Mouse (Mus musculus) cerebellum, adult 8-10 months (tissue): Measurements from ENCODE around the gene Lepr.

ENCODE experiments used
- DNase-seq: peaks from one replicate; pipeline ENCODE4 v3.0.0; 2022

Gene Lepr

DNA sequence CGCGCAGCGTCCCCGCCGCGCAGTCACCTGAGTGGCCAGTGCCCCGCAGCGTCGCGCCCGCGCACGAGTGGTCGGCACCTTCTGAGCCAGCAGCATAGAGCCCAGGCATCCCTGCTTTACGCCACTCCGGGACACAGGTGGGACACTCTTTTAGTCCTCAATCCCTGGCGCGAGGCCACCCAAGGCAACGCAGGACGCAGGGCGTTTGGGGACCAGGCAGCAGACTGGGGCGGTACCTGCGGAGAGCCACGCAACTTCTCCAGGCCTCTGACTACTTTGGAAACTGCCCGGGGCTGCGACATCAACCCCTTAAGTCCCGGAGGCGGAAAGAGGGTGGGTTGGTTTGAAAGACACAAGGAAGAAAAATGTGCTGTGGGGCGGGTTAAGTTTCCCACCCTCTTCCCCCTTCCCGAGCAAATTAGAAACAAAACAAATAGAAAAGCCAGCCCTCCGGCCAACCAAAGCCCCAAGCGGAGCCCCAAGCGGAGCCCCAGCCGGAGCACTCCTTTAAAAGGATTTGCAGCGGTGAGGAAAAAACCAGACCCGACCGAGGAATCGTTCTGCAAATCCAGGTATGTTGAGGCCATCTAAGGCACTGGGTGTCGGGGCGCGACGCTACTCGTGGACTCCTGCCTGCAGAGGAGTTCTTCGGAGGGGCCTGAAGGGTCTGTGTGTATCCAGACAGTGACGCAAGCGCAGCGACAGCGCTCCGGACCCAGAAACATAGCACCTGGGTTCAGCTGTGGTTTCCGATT, at the start of gene Lepr:
Lepr (plus strand) TSS at position 38 of the 755 bp plus-strand sequence.
- no peak for DNase-seq

DNA sequence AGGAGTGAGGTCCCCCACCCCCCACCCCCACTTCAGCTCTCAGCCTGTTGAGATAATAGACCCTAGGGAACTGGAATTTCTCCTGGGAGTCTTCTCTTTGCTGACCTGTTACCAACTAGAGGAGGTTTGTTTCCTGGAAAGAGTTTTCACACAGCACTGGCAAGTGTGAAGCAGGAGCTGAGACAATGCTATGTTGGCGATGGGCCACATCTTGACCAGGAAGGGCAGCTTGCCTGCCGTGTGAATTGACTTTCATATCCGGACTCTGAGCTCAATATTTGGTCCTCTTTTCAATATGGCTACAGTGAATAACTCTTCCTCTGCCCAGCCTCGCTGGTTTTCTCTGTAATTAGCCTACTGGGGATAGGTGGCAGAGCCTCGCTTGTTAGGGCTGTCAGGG, 48.0 kb upstream of the Lepr start:
- DNase-seq: no peak

DNA sequence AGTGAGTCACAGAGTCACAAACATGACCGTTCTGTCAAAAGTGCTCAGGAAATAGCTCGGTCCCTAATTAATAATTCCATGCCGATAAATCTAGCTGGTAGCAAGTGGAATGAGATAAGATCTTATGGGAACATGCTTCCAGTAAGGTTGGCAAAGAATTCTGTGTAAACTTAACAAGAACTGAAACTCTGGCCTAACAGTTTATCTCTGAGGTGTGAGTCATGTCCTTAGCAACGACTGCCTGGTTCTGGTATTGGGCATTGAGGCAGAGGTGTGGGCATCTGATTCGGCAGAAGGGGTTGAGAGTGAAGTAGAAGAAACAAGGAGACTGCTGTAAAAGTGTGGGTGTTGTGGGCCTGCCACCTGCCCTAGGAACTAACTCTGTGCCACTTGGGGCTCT, 47.4 kb upstream of the Lepr start:
- no peak for DNase-seq

DNA sequence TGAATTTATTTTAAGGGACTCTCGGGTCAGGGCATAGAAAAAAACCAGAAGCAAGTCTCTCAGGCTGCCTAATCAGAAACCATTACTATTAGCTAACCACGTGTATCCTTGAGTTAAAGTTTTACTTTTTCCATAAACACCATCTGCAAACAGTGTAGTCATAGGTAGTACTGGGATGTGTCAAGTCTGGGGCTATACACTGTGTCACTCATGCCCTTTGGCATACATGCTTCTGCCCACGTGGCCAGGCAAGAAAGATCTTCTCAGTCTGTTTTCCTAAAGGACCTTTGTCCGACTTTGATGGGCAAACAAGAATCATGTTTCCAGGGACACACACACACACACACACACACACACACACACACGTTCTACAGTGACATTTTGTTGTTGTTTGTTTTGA, 42.4 kb upstream of the Lepr start:
- no peak for DNase-seq

DNA sequence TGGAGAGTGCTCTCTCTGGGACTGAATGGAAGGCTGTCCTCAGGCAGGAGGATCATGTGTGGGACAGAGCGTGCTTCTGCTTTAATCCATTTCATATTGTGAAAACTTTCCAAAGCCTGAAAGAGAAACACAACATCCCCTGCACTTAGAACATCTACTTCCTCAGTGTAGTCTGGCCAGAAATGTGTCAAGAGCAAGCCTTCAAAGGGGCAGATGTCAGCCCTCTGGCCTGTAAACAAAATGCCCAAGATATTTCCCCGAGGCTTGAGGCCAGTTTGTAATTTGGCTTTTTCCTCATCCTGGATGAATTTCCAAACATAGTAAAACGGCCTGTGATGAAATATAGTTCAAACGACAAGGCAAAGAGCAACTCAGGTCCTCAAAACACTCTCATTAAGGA, 41.5 kb upstream of the Lepr start:
- no peak for DNase-seq

DNA sequence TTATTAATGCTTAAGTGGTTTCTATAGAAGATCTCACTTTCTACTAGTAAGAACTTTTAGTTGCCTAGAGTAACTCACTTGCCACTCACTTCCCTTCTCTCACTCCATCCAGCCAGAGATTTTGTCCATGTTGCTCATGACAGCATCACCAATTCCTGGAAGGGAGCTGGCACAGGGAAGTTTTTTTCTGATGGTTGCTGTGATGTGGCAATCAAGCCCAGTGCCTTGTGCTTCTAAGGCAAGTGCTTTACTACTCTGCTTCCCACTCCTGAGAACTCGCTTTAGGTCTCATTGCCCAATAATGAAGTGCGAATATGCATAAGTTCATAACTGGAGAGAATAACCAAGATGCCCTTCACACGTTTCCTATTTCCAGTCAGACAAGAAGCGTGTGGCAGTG, 34.6 kb upstream of the Lepr start:
- no peak for DNase-seq

DNA sequence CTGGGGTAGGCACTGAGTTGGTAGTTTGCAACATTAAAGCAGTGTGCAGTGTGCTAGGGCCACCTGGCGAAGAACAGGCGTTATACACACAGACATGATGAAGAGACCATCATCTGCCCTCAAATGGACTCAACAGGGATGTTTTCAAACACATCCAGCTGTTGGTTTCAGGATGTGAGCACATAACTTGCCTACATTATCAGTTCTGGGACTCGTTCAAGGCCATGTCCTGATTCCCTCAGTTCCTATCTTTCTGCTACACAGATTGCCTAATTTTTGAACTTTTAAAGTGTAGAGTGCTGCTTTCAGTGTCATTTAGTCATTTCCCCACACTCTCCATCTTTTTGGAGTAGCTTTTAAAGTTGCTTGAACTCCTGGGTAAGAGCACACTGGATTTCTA, 34.1 kb upstream of the Lepr start:
- DNase-seq: no peak

DNA sequence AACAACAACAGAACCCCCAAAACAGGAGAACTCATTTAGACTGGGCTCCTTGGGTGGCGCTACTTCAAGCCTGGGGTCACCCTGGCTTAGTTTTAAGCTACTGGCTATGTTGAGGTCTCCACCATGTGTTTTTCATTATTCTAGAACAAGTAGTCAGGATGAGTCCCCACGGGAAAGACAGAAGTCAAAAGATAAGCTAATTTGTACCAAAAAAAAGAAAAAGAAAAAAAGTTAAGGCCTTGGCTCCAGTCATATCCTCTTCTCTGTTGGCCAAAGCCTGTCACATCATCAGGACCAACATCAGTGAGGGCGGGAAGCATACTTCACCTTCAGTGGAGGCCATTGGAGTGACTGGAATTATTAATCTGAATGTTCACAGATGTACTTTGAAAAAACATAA, 32.4 kb upstream of the Lepr start:
- DNase-seq: no peak

DNA sequence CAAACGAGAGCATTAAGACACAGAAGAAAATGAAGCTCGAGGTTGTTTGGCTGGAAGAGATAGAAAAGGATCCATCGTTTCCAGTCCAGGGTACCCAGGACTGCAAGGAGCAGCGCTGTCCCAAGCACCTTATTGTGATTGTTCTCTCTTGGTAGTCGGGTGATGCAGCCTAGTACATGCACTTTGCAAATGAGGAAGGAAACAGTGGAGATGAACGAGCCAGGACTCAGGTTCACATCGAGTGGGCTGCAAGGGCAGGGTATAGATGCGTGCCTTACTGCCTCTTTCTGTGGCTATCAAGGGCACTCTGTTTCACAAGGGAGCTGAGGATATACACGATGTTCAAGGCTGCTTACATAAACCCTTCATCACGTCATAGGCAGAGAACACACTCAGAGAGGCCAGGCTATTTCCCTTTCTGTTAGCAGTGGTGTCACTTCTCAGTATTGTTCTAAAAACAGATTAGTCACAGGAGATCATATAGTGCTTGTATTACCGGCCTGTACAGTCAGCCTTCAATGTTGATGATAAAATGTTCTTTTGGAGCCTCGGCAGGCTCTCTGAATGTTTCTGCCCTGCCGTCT, 30.9 kb upstream of the Lepr start:
- DNase-seq: no peak

DNA sequence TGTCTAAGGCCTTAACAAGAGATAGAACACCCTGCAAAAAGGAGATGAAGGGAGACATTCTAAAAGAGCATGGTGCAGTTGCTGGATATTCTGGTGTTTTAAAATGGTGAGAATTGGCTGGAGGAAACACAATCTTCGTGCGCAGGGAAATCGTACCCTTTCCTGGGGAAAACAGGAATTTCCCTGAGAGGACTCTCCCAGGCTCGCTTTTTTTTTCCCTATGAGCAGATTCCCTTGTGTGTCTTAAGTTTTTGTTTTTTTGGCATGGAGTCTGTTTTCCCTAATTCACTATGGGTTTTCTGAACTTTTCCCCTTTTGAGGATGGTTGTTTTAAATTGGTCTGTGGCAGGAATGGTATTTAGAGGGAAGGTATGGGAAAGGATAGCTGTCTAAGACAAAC, 28.0 kb upstream of the Lepr start:
- DNase-seq: no peak

DNA sequence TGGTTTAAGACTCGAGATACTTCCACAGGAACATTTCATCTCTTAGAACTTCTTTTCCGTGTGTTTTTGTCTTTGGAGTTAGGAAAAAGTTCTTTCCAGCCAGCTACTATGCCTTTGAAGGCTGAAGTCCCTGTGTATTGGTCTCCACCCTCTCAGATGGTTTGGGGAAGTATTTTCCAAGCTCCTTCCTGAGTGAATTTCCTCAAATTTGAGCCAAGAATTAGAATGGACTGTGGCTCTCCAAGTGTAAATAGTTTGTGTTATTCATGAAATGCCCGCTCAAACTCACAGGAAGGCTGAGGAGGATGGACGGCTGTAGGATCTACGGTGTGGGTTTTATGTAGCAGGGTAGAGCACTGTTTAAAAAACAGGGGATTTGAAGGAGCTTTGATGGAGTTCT, 27.6 kb upstream of the Lepr start:
- no peak for DNase-seq

DNA sequence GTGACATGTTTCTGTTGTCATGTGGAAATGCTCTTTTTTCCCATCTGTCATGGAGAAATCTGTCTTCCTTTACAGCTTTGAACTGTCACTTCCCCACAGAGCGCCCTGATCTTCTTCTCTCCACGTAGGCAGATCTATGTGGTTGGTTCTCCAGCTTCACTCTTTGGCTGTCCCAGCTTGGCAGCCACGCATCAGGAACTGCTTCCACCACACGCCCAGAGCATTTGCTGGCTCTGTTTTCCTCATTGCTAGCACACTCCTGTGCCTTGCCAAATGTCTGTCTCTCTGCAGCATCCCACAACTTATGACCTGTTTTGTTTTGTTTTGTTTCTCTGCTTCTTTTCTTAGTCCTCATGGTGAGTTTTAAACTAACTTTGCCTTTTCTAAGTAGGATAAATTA, 24.3 kb upstream of the Lepr start:
- DNase-seq: no peak

DNA sequence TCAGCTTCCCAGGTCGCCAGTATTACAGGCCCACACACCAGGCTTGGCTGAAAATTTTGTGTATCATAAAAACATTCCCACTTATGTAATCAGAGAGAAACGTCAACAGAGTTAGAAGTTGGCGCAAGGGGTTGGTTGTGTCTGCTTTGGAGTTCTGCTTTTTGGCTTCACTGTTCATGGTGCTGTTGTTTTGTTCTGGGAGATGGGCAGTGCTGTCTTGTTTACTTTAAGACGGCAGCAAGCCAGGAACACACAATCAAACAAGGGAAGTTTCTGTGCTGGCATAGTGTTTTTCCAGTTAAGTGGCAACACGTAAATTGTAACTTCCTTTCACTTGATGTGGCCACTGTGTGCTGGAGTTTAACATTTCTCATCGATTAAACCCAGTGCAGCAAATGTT, 22.7 kb upstream of the Lepr start:
- no peak for DNase-seq

DNA sequence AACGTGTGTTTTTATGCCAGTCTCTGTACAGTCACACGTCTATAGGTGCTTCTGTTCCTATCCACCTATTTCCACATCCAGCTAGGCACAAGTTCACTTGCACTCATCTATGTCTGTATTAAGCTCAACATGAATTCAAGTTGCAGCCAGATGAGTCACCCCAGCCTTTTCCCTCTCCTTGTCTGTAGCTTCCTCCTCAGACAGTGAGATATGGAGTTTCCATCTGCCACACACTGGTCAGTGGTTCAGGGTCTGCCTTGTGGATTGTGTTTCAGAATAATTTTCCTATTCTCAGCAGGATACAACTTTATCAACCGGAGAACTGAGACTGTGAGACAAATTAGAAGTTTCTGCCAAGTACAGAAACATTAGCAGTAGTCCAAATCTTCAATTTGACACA, 20.0 kb upstream of the Lepr start:
- DNase-seq: no peak

DNA sequence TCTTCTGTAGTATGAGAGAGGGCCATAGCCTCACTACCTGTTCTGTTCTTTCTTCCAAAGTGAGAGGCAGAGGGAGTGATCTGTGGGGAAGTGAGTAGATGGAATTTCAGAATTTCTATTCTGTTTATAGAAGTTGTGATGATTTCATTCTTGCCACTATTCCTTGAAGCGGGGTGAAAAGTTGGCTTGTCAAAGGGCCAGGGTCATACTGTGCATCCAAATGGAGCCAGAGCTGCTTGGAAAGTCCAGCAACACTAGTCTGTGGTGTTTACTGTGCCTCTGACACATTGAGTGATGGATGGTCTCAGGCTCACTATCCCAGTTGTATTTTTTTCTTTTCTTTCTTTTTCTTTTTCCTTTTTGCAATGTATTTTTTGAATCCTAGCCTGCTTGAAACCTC, 17.8 kb upstream of the Lepr start:
- no peak for DNase-seq

DNA sequence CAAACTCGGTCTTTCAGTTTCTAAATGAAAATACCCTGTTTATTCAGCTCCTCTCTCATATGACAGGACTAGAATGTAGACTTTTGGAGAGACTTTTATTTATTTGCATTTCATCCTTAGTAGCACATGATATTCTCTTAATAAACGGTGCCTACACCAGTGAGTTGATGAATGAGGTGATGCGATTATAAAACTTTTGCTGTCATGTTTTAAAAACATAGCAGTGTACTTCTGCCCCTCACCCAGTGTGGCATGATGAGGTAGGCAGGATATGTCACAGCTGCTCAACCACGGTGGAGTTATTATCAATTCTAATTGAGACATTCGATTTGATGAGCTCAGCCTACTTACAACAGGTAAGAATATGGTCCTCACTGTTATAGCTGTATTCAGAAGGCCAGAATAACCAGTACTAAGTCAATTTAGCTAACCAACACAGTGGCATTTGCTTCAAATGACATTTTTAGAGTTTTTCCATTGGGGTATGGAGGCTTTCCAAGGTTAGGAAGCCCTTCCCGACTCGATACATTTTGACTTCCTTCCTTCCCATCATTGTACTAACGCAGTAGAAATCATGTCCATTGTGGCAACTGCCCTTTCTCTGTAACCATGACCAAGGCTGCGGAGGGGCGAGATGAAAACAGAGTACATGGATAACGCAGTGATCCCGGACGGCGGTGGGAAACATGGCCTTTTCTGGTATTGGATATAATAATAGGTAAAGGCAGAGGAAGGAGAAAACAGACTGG, 16.1 kb upstream of the Lepr start:
- no peak for DNase-seq

DNA sequence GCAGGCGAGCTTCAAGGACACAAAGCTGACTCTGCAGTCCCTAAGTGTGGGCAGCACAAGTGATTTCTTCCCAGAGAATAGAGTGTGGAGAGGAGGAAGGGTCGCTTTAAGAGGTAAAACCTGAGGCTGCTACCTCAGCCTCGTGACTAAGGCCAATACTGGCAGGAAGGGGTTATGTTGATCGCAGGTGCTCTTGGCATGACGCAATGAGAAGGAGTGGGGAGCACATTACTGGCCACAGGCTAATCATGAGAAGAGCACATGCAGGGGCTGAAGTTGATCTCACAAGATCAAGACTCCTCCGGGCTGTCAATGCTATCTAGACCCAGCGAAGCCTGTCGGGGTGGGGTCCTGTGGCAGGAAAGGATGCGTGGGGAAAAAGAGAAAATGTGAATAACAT, 11.9 kb upstream of the Lepr start:
- DNase-seq: no peak

DNA sequence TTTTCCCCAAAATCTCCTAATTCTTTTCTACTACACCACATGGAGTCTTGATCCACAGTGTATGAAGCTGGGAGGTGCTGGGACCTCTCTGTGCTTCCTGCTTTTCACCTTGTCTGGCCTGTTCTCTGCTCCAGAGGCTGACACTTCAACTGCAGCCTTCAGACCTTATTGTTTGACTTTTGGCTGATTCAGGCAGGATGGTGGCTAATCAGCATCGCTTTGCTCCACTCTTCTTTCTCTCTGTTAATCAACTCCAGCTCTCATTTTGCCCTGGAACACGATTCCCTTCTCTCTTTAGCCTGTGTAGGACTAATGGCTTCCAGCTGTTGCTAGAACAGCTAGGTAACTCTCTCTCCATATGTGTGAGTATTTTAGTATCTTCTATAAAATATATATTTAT, 10.0 kb upstream of the Lepr start:
- DNase-seq: no peak

DNA sequence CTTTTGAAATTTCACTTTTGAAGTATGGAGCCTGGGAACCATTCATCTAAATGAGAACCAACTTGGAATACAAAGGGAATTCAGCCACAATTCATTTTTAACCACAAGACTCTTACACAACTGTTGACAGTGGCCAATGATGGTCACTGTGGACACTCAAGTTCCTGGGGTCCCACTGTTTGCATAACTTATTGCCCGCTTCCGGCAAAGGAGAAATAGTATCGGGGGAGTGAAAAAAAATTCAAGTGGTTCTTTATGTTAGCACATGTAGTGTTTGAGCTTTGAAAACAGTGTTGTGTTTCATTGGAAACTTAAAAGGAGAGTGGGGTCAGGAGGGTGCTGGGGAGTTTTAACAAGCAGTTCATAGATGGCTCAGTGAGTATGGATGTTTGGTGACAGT, 9.3 kb upstream of the Lepr start:
- DNase-seq: no peak

DNA sequence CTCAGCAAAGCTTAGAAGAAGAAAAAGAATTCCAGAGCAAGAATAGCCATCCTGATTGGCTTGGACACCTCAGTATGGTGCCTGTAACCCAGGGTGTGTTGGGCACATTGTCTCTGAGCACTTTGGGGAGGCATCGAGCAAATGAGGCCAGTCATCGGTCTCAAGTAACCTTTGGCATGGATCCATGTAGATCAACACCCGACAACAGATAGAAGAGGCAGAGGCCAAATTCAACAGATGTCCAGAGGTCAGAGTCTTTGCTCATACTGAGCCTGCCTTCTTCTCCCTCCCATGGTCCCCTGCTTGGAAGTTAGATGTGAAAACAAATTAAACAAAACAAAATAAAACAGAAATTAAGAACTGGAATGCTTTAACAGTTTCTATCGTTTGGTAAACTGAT, 6.8 kb upstream of the Lepr start:
- no peak for DNase-seq

DNA sequence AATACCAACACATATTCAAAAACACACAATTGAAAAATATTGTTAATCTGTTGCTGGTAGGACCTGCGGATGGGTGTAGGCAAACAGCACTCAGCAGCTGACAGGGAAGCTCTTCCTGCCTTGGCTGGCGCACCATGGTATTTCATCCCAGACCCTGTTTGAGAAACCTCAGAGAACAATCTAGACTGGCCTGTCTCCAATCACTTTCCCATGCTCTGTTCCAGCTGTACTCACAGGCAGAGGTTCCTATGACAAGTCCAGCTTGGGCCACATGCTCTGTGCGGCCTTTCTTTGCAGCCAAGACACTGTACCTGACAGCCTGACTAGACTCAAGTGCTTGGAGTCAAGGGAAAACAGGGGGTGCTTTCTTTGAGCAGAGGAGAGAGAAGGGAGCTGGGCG, 6.1 kb upstream of the Lepr start:
- no peak for DNase-seq

DNA sequence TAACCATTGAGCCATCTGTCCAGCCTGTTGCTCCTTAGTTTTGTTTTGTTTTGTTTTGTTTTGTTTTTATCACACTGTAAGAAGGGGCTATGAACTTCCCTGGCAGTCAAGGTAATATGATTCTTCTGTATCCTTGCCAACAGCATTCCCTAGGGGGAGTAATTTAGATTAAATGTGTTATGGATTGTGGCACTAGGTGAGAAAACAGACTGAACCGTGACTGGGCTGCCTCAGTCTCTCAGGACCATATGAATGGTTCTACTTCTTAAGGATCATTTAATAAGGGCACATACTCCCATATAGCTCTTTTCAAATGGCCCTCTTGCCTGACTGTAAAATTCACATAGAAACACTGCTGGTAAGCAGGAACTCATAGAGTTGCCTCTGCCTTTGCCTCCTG, 4.6 kb upstream of the Lepr start:
- DNase-seq: no peak

DNA sequence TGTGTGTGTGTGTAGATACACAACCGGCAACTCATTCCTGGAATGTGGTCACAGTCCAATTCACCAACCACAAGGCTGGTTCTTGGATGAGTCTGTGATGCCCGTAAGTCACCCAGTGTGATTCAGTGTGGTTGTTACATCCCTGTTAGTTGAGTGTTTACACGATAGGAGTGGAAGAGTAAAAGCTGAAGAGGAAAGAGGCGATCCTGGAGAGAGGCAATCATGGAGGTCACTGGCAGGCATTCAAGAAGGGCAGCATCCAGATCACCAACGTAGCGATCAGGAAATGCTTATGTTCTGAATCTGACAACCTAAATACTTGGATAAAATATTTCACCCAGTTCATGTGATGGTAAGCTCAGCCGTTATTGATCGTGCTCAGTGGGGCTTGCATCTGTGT, 1.9 kb upstream of the Lepr start:
- no peak for DNase-seq

DNA sequence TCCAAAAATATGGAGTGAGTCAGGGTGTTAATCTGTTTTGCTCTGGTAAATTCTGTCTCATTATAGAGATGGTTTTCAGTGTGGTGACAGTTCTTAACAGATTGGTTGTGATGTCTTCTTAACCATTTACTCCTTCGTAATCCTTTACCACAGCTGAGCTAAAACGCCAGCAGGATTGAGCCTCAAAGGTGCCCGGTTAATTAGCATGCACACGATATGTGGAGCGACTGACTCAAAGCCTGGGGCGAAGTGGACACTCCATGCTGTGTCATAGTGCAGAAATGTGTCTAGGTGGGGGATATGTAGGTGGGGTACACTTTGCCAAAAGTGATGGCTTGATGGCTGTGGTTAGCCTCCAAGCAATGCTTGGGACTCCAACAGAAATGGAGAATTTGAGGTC, 1.4 kb upstream of the Lepr start:
- no peak for DNase-seq
